Mouse (Mus musculus): ENCODE data around the gene Asdurf. TPM values are rescaled to one million over a fixed set of nuclear protein-coding genes. Genes with fewer than 3 reads are reported as not detected.

Asdurf gene
- total and polyA plus RNA-seq, 3 experiments = 41.2 to 120 TPM; not detected in 1

- in situ Hi-C loops (cut with MboI; ENCODE audit: low pct_ligation_motif_present, low pct_unique_long_range_greater_than_20kb, low sequenced_read_pairs) = no loop called here
Measured at GRCm38 (mm10) chr1:53323254-53323653, 29.2 kb downstream of the Asdurf start.

GRCm38 (mm10) chr1:53321662-53322344, 30.6 kb downstream of the Asdurf start:
- Histone ChIP-seq H3K36me3 (replicated peaks in 1 of 2; ENCODE audit: control insufficient read depth in 1 of 2, insufficient read depth in 1 of 2, low read length in 1 of 2) (peaks cover 17 to 49% of the 10 kb centered on the region in 2 experiments), H3K9ac (ENCODE audit: insufficient read depth, low read depth) (no peak overlapping the region), H3K79me2 (replicated peaks; ENCODE audit: control insufficient read depth, extremely low read depth, insufficient read depth, poor library complexity, severe bottlenecking) (no peaks in the 10 kb centered on the region), H3K27ac (ENCODE audit: insufficient read depth, low read depth) (no peak overlapping the region), H3K27me3 (replicated peaks) (no peaks in the 10 kb centered on the region), H3K9me3 (replicated peaks; ENCODE audit: low read length) (no peaks in the 10 kb centered on the region), H3K4me1 (ENCODE audit: control insufficient read depth in 1 of 2, insufficient read depth in 2 of 2) (no peaks in the 10 kb centered on the region), H3K4me2 (ENCODE audit: insufficient read depth, low read depth, poor library complexity, severe bottlenecking) (no peak overlapping the region), H3K4me3 (replicated peaks in 1 of 3; ENCODE audit: low read depth in 2 of 3, low read length in 2 of 3, poor library complexity in 1 of 3) (no peak overlapping the region)
- DNase-seq (ENCODE audit: extremely low read depth) = no peak
- in situ Hi-C loops (cut with MboI; ENCODE audit: low pct_ligation_motif_present, low pct_unique_long_range_greater_than_20kb, low sequenced_read_pairs) (no loop called here), dilution Hi-C loops (cut with MboI; ENCODE audit: extremely low pct_ligation_motif_present, extremely low pct_unique_long_range_greater_than_20kb, low sequenced_read_pairs) (no loop called here)
- TF ChIP-seq NELFE (IDR thresholded peaks at IDR 0.05; ENCODE audit: low read depth, low read length) (no peak), GABPA (IDR thresholded peaks at IDR 0.05; ENCODE audit: insufficient replicate concordance, low read depth, low read length) (no peak), CHD2 (IDR thresholded peaks at IDR 0.05; ENCODE audit: low read length) (no peak), EP300 (IDR thresholded peaks at IDR 0.05; ENCODE audit: low read length) (no peak), SIN3A (IDR thresholded peaks at IDR 0.05; ENCODE audit: low read length) (no peak), POLR2A (IDR thresholded peaks at IDR 0.05; ENCODE audit: low read depth, low read length) (no peak), MAFK (IDR thresholded peaks at IDR 0.05; ENCODE audit: insufficient replicate concordance, low read length) (no peak), HCFC1 (IDR thresholded peaks at IDR 0.05; ENCODE audit: low read depth, low read length) (no peak), TCF12 (IDR thresholded peaks at IDR 0.05; ENCODE audit: low read depth, low read length) (no peak), ELF1 (IDR thresholded peaks at IDR 0.05; ENCODE audit: low read depth, low read length) (no peak), MEF2A (IDR thresholded peaks at IDR 0.05; ENCODE audit: borderline replicate concordance, low read depth, low read length) (no peak)

More at GRCm38 (mm10) chr1:53323254-53323653, 29.2 kb downstream of the Asdurf start:
- no peak for TF ChIP-seq MYC (IDR thresholded peaks at IDR 0.05; ENCODE audit: low read depth, low read length)
- TF ChIP-seq IRF4 (IDR thresholded peaks at IDR 0.05; ENCODE audit: low read depth, low read length) = no peak
- no peak for TF ChIP-seq CHD2 (IDR thresholded peaks at IDR 0.05; ENCODE audit: low read length)
- no peak for TF ChIP-seq USF1 (IDR thresholded peaks at IDR 0.05; ENCODE audit: low read depth, low read length)
- TF ChIP-seq CHD1 (IDR thresholded peaks at IDR 0.05; ENCODE audit: low read depth, low read length) = no peak
- no peak for TF ChIP-seq MXI1 (IDR thresholded peaks at IDR 0.05; ENCODE audit: low read depth, low read length)
- TF ChIP-seq ELF1 (IDR thresholded peaks at IDR 0.05; ENCODE audit: low read depth, low read length) = no peak
- no peak for TF ChIP-seq ZKSCAN1 (IDR thresholded peaks at IDR 0.05; ENCODE audit: borderline replicate concordance, low read depth, low read length)
- TF ChIP-seq EP300 (IDR thresholded peaks at IDR 0.05; ENCODE audit: low read length) = no peak
- TF ChIP-seq HCFC1 (IDR thresholded peaks at IDR 0.05; ENCODE audit: low read depth, low read length) = no peak
- no peak for TF ChIP-seq MEF2A (IDR thresholded peaks at IDR 0.05; ENCODE audit: borderline replicate concordance, low read depth, low read length)
- no peak for TF ChIP-seq SIN3A (IDR thresholded peaks at IDR 0.05; ENCODE audit: low read length)
- no peak for TF ChIP-seq POLR2AphosphoS2 (IDR thresholded peaks at IDR 0.05; ENCODE audit: low read depth, low read length)
- TF ChIP-seq TBP (conservative IDR thresholded peaks at IDR 0.05; ENCODE audit: low read depth, low read length) = no peak
- TF ChIP-seq E2F4 (IDR thresholded peaks at IDR 0.05; ENCODE audit: insufficient replicate concordance, low read depth, low read length) = no peak
- no peak for TF ChIP-seq NELFE (IDR thresholded peaks at IDR 0.05; ENCODE audit: low read depth, low read length)
- no peak for TF ChIP-seq SMC3 (IDR thresholded peaks at IDR 0.05; ENCODE audit: low read depth, low read length)
- TF ChIP-seq UBTF (IDR thresholded peaks at IDR 0.05; ENCODE audit: low read depth, low read length) = no peak
- Histone ChIP-seq H3K36me3 (replicated peaks in 1 of 2; ENCODE audit: control insufficient read depth in 1 of 2, insufficient read depth in 1 of 2, low read length in 1 of 2) (peaks cover 11 to 36% of the 10 kb centered on the region in 2 experiments), H3K9me3 (replicated peaks; ENCODE audit: low read length) (no peaks in the 10 kb centered on the region), H3K4me1 (ENCODE audit: control insufficient read depth in 1 of 2, insufficient read depth in 2 of 2) (no peaks in the 10 kb centered on the region), H3K27me3 (replicated peaks) (no peaks in the 10 kb centered on the region), H3K9ac (ENCODE audit: insufficient read depth, low read depth) (no peak overlapping the region), H3K27ac (ENCODE audit: insufficient read depth, low read depth) (no peak overlapping the region), H3K4me3 (replicated peaks in 1 of 3; ENCODE audit: low read depth in 2 of 3, low read length in 2 of 3, poor library complexity in 1 of 3) (no peak overlapping the region), H3K4me2 (ENCODE audit: insufficient read depth, low read depth, poor library complexity, severe bottlenecking) (no peak overlapping the region), H3K79me2 (replicated peaks; ENCODE audit: control insufficient read depth, extremely low read depth, insufficient read depth, poor library complexity, severe bottlenecking) (no peaks in the 10 kb centered on the region)
- no peak for DNase-seq (ENCODE audit: extremely low read depth)
- dilution Hi-C loops (cut with MboI; ENCODE audit: extremely low pct_ligation_motif_present, extremely low pct_unique_long_range_greater_than_20kb, low sequenced_read_pairs) = no loop called here
